Mouse (Mus musculus): ENCODE data around the gene Maml2.

Maml2 gene

DNA sequence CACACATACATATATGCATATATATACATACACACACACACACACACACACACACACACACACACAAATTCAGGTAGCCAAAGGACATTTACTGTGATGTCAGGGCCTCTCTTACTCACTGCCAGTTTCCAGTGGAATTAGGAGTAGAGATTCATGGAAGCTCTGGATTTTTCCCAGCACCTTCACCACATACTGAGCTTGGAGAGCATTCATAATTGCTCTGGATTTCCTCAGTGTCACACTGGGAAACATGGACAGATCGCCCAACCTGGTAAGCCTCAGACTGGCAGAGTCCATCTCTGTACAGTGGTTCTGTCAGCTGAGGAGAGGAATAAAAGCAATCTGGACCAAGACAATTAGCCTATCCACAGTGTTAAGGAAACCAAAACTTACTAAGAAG, 263.6 kb downstream of the Maml2 start:
- no peak for DNase-seq (ENCODE audit: extremely low read depth, insufficient read length, low spot score)

DNA sequence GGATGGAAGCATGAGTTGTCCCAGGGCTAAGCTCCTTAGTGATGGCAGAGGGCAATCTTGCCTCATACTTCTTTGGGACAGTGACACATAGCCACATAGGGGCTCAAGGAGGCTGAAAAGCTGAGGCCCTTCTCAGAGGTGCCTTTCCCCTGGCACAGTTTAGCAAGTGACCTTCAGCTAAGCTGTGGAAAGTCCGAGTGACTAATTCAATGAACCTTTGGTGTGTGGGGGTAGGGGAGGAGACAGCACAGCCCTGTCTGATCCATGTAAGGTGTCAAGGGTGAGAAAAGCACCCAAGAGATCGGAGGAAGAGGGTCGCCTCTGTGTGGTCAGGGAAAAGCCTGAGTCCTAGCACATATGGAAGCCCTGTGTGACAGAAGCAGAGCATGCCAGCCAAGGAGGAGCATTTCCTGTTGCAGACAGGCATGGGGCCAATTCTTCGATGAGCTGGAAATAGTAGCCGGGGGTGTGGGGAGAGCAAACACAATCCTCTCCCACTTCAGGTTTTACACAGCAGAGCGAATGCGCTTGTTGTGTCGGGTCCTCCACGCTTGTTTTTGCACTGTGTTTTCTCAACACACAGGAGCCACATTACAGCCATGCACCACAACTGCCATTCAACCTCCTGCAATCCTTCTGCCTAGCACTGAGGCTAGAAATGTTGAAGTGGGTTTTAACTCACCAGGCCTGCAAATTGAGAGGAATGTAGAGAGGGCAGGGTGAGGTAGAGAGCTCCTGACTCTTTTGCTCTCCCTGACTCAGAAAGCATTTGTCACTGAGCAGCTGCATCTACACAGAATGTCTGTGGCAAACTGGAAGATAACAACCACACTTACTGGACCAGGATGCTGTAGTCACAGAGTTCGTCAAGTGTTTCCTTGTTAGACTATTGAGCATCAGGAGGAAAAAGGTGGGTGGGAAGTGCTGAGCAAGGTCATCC, 266.0 kb downstream of the Maml2 start:
- peak; percentile 49 for DNase-seq (ENCODE audit: extremely low read depth, insufficient read length, low spot score)

DNA sequence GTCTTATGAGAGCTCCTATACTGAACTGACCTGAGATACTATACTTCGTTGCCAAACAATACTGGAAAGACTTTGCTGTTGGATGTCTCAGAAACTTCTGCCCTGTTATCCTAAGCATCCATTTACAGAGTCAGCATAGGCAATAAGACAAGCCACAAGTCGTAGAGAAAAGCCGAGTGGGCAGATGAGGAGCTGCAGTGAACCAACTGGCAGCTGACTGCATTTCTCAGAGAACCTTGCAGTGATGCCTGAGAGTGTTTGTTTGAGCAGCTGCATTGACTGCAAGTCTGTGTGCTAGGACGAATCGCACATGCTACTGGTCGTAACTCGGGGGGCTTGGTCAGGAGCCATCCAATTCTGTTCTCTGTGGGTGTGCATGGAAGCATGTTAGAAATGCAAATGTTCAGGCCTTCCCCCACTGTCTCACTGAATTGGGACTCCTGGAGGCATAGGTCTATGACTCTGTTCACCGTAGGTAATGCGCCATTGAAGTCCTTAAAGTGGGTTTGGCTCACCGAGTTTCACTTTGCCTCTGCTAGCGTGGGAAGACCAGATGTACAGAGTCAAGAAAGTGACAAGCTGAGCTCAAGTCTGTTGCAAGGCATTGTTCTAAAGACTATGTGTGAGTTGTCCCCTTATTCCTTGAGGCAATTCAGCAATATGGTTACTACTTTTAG, 267.7 kb downstream of the Maml2 start:
- DNase-seq (ENCODE audit: extremely low read depth, insufficient read length, low spot score) = no peak

DNA sequence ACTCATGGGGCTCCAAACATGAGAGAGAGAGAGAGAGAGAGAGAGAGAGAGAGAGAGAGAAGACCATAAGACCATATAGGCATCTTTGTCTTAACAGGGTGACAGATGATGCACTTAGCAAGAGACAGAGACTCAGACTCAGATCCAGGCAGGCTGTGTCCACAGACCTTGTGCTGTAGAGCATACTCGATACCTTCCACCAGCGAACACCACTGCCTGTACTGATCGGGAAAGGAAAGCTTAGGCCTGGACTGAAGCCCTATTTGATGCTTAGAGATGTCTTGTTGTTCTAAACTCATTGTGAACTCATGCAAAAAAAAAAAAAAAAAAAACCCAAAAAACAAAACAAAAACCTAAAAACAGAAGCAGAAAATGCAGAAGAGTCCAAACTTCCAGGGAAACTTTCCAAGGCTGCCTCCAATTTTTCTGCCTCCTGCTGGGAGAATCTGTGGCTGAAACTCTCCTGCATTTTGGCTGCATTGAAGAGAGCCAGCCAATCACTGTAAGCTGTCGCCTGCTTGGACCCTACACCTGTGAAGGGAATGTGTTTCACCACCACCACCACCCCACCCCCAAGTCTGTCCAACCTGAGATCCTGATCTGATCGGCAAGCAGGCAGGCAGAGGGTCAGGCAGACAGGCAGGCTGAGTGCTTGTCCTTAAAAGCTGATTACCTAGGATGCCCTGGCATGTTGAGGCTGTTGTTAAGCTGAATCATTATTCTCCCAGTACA, 268.6 kb downstream of the Maml2 start:
- no peak for DNase-seq (ENCODE audit: extremely low read depth, insufficient read length, low spot score)

DNA sequence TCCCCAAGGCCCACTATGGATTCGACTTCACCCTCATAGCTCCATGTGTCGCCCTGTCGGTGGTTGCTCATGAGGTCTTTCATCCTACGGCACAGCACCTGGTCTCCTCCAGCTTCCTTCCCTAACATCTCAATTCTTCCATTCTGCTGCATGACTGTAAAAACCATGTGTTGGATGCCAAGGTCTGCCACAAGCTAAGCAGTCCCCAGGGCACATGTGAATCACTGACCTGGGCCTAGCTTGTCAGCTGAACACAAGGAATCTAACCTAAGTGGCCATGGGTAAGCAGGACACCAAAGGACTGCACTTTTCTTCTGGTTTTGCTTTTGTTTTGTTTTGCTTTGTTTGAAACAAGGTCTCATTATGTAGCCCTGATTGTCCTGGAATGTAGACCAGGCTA, 271.3 kb downstream of the Maml2 start:
- peak; percentile 54 for DNase-seq (ENCODE audit: extremely low read depth, insufficient read length, low spot score)

DNA sequence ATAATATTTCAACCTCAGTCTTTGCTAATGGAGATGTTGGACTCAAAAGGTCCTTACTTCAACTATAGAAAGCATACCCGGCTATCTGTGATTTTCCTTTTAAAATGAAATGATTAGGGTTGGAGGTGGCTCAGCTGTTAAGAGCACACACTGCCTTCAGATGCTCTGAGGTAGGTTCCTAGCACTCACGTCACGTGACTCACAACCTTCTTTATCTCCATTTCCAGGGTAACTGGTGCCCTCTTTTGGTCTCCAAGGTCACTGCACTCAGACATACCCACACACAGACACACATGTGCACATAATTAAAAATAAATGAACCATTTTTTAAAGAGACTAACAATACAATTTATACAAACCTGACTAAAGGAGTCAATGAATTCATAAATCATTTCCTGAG, 275.1 kb downstream of the Maml2 start:
- no peak for DNase-seq (ENCODE audit: extremely low read depth, insufficient read length, low spot score)

DNA sequence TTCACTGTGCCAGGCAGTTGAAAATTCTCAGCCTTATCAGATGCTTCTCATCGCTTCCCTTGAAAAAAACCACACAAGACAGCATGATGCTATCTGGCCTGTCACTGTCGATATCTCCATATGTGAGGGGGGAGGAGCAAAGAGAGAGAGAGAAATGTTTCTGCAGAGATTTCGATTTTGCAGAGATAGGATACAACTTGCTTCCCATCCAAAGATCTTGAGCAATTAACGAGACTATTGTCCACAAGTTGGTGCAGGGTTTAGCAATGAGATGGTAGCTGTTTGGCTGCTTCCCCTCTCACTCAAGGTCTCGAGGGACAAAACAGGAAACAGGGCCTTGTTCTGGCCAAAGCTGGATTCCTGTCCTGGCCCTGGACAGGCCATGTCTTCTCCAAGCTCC, 276.3 kb downstream of the Maml2 start:
- no peak for DNase-seq (ENCODE audit: extremely low read depth, insufficient read length, low spot score)

DNA sequence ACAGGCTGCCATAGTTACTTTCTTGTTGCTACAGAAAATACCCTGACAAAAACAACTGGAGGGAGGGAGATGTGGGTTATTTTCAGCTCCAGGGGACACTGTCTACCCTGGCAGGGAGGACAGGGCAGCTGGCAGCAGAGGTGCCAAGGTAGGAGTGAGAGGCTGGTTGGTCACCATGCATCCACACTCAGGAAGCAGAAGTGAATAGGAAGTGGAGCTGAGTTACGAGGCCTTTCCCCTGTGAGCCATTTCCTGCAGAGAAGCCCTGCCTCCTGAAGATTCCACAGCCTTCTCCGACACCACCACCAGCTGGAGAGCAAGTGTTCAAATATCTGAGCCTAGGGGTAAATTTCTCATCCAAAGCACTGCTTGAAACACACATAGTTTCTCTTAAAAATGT, 277.2 kb downstream of the Maml2 start:
- no peak for DNase-seq (ENCODE audit: extremely low read depth, insufficient read length, low spot score)

DNA sequence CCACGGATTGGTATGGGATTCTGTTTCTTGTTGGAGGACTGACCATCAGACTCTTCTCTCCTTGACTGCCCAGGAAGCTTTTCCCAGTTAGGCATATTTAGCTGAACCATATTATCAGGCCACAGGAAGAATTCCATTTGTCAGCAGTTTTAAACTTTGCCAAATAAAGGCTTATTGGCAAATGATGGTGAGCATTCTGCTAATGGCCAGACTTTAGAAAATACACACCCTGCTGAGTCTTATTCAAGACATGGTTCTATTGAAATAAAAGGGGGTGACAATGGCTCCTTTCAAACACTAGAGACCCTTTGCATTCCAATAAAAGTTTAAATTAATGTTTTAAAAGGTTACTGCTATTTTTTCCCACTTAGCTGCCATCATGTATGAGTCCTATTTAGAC, 279.4 kb downstream of the Maml2 start:
- DNase-seq (ENCODE audit: extremely low read depth, insufficient read length, low spot score) = no peak

DNA sequence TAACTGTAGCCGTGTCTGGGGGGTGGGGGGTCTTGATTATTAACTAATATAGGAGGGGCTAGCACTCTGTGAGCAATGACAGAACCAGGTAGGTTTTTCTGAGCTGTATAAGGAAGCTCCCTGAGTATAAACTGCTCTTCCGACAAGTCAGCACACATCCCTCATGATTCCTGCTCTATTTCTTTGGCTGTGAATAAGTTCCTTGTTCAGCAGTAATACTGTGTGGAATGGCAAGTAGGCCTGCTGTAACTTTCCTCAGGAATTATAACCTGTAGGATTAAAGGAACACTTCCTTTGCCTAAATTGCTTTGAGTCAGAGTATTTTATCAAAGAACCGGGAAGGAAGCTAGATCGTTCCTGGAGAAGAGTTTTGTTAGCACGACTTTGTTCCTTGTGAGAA, 283.4 kb downstream of the Maml2 start:
- no peak for DNase-seq (ENCODE audit: extremely low read depth, insufficient read length, low spot score)

DNA sequence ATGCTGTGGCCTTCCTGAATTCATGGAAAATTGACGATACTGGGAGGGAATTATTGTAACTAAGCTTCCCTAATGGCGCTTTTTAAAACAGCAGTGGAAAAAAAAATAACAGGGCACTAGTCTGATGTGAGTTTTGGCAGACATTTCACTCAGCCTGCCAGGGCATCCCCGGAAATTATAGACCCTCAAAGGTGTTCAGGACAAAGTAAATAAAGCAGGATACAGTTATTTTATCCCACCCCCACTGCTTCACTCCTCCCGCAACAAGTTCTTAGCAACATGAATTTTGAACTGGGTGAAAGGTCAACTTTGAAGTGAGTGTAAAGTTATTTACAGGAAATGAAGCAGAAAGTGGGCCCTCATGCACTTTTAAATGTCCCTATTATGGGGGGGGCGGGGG, 286.2 kb downstream of the Maml2 start:
- DNase-seq (ENCODE audit: extremely low read depth, insufficient read length, low spot score) = no peak

DNA sequence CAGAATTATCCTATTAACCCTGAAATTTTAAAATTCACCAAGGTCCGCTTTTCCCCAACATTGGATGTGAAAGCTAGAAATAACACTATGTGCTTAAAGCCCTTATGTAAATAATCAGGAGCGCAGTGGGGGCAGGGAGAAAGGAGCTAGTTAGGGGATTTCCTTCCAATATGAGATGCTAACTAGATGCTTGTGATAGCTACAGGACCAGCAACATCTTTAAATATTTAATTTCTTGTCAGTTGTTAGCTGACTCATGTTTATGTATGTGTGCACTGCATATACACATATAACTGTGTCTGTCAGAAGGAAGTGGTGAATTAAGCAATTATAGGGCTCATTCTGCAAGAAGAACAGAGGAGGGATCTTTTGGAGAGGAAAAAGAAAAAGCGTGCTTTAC, 286.7 kb downstream of the Maml2 start:
- no peak for DNase-seq (ENCODE audit: extremely low read depth, insufficient read length, low spot score)

DNA sequence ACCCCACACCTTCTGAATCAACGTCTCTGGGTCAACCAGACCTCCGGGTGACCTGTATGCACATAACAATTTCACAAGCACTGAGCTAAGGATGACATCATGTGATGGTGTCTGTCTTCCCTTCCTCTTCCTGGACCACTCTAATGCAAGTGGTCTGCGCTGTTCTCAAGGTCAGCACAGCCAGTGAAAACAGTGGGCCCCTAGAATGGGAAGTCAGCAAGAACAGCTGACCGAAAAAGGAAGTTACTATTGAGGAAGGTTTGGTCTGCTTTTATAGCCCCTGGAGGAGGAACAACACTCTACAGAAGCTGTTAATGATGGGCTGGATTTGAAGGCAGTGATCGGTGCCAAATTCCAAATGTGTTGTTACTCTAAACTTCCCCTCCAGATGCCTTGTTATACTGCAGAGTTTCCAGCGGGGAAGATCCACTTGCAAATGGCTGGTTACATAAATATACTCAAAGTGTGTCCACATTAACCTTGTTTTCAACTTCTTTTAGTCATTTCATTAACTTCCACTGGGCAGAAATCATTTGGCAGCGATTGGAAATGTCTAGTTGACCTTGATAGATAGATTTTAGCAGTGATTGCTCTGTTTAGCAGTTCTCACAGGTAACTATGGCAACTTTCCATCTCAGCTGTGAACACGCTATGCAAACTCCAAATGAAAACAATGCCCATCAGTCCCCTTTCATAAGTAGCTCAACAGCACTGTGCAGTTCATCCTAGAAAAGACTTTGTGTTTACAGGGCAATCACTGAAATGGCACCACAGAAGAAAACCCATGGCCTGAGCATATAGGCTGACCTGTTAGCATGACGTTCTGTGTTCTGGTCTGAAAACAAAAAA, 289.6 kb downstream of the Maml2 start:
- DNase-seq (ENCODE audit: extremely low read depth, insufficient read length, low spot score) = no peak

DNA sequence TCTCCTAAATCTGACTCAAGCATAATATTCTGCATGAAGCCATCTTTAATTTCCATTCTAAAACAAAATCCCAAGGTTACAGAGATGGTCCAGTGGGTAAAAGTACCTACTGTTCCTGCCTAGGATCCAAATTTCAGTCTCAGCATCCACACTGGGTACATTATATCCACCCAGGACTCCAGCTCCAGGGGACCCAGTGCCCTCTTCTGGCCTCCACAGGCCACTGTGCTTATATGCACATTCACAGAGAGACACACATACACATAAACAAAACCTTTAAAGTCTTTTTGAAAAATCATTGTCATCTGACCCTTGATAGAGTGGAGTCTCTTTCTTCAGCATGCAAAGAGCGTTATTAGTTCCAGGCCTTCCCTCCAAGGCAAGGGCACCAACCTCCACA, 291.0 kb downstream of the Maml2 start:
- DNase-seq (ENCODE audit: extremely low read depth, insufficient read length, low spot score) = no peak

DNA sequence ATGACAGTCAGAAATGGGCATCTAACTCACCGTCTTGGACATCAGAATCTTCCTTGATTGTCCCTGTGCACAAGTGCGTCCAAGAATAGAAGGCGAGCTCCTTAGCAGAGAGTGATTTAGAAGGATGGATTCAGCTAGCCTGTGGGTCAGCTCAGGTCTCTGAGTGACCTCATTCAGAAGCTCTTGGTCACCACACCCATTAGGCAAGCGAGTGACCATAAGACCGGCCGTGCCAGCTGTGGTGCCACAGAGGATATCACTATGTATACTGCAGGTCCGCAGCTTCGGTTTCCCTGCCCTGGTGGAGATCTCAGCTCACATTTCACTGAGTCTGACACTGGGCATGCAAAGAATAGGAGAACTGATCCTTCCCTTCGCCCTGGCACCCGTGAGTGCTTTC, 294.9 kb downstream of the Maml2 start:
- DNase-seq (ENCODE audit: extremely low read depth, insufficient read length, low spot score) = no peak

DNA sequence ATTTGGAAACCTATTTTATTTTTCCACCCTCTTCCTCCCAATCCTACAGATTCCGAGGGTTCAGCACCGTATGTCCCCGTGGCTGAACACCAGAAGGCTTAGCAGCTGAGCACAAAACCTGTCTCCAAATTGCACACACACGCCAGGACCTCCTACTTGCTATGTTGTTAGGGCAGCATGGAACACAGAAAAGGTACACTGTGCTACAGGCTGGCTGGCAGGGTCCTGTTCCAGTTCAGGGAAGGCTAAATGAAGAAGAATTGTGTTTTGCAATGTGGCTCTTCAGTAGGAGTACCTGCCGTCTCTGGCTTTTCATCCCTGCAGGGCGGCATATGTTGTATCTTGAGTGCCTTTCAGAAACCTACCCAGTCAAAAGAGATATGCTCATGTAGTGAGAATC, 300.0 kb downstream of the Maml2 start:
- no peak for DNase-seq (ENCODE audit: extremely low read depth, insufficient read length, low spot score)

DNA sequence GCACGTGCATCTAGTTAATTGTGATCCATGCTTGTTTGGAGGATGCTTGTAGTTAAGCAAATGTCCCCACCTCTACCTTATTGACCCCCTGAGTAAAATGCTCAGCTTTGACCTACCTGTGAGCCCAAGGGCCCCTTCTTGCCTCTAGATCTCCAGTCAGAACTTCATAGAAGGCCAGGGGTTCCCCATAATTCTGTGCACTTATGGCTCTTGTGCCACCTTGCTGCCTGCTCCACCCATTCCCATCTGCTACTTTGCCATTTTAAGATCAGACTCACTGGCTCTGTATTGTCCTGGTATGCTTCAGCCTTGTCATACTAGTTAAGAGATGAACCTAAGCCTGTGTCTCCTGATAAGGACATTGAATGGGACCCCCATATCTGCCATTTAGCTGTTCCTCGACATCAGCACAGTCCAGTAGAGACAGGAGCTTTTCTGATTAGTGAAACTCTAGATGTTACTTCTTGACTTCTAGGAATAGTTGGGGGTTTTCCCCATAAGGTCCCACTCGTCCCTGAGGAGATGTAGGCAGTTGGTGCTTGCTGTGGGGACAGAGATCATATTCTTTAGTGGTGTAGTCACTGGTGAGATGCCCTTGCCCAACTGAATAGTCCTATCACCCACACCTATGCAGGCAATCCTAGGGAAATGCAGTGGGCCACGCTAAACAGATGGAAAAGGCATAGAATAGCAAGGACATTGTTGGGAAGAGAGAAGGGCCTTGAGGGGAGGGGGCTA, 301.0 kb downstream of the Maml2 start:
- DNase-seq (ENCODE audit: extremely low read depth, insufficient read length, low spot score) = no peak

DNA sequence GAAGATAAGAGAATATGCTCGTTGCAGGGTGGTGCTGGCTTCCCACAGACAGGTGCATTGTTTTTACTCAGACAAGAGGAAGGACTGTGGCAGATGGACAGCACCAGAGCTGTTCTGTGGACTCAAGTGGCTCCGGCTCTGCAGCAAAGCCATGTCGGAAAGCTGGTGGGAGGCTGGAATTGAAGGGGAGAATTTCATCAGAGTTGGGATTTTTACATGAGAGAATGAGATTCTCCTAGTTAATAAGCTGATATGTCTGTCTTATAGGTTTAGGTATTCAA, 301.5 kb downstream of the Maml2 start:
- DNase-seq (ENCODE audit: extremely low read depth, insufficient read length, low spot score) = no peak

DNA sequence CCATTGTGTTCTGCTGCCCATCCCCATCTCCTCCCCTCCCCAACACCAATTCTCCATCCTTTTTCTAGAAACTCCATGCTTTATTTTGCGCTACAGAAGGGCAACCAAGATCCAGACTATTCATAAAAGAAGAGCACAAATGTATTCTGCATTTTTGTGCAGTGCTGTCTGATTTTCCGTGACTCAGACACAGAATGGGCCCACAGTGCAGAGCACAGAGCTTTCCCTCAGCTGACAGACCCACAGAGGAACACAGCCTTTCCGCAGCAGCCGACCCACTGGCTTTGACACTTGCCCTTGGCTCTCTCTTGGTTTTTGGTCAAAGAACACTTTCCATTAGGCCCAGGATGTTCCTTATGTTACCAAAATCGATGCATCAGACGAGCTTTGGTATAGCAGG, 302.0 kb downstream of the Maml2 start:
- DNase-seq (ENCODE audit: extremely low read depth, insufficient read length, low spot score) = no peak

DNA sequence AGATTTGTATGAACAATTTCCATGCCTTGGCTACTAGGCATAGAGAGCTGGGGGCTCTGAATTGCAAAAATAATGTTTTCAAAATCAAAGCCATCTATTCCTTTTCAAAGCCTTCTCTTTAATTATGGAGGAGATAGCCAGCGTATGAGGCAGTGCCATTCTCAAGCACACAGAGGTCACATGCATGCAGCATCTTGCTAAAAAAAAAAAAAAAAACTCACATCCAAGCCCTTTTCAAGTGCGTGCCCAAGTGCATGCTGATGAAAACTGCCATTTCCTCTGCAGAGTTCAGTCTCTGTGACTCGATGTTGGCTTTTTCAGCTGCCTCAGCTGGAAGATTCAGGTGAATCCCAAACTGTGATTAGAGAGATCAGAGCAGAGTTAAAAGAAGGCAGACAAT, 304.0 kb downstream of the Maml2 start:
- no peak for DNase-seq (ENCODE audit: extremely low read depth, insufficient read length, low spot score)
